Comparison of ENCODE assay signal across 9 mouse cellular contexts in the genomic region with DNA sequence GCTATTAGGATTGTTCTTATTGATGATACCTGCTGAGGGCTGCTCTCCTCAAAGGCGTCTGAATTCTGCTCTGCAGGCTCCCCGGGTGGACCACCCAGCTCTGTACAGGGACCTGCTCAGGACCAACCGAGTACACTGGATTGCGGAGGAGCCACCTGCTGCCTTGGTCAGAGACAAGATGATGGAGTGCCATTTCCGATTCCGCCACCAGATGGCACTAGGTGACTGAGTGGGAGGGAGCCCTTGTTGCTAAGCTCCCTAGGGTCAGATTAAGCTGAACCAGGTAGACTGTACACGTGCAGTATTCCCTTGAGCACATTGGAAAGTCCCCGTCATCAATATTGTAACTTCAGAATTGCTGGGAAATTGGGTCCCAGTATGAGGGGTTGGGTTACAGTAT. TPM values are rescaled to one million over a fixed set of nuclear protein-coding genes. Genes with fewer than 3 reads are reported as not detected.
DNase-seq lines count a peak whose midpoint lies in the region; ATAC-seq and TF ChIP-seq lines count a peak whose summit lies in the region.
"Had no signal": no experiment of that assay in that cellular context is flagged by ENCODE, and none has a peak within 500 bp of the region (broad histone marks: within the 10 kb centered on the region; RNA-seq: fewer than 3 reads in every experiment).

No protein-coding gene starts in this region.

- no peak overlapping the region for H3K4me3 ChIP-seq in cortical plate, adult 2 months (ENCODE audit: insufficient read depth, low read length)
- H3K4me3 ChIP-seq in kidney, postnatal 0 days (replicated peaks; ENCODE audit: low read depth, low read length) = no peak overlapping the region
- no peak overlapping the region for H3K4me3 ChIP-seq in liver, embryonic 15.5 days (replicated peaks)
- H3K4me3 ChIP-seq: embryonic facial prominence, embryonic 15.5 days had no signal

- peak; percentile 96 for TF ChIP-seq CTCF in cortical plate, adult 2 months (IDR thresholded peaks at IDR 0.05; ENCODE audit: extremely low read depth, insufficient read depth, low read length)
- TF ChIP-seq CTCF in kidney, postnatal 0 days (IDR thresholded peaks at IDR 0.05; ENCODE audit: low read depth) = peak; percentile 95

- peak; percentile 74 for DNase-seq in A20 (ENCODE audit: low read depth, low spot score)
- peak; percentile 53 to 56 for DNase-seq in gastrocnemius, postnatal 36 days
- peak; percentile 78 for DNase-seq in kidney, postnatal 0 days (ENCODE audit: low spot score)
- peak; percentile 83 for DNase-seq in ovary, postnatal 14 days (ENCODE audit: low spot score)
- peak; percentile 57 to 65 for DNase-seq in thymus, adult 18-20 months

- H3K36me3 ChIP-seq in kidney, postnatal 0 days (ENCODE audit: insufficient read depth, low read length) = peaks cover 67% of the 10 kb centered on the region
- peaks cover 67% of the 10 kb centered on the region for H3K36me3 ChIP-seq in liver, embryonic 15.5 days (replicated peaks)

- intact Hi-C loops in gastrocnemius, postnatal 36 days (cut with DNase I) = loop anchor here (1.0 to 5.0 kb wide), 2 partner anchors 142 to 236 kb away; no protein-coding TSS in a partner anchor

- peak; percentile 85 for ATAC-seq in activated CD4-positive, CD25-positive, alpha-beta regulatory T cell, adult 4 months
- ATAC-seq in kidney, postnatal 0 days (replicated peaks; ENCODE audit: low FRiP score, low read depth) = peak; percentile 43
- 0 out of 2 replicates have a peak, but pooled peaks have one; percentile 16 for ATAC-seq in liver, embryonic 15.5 days (ENCODE audit: insufficient read depth)

- no peak overlapping the region for H3K9ac ChIP-seq in kidney, postnatal 0 days (ENCODE audit: low read depth, low read length)
- H3K9ac ChIP-seq in liver, embryonic 15.5 days = no peak overlapping the region
- H3K9ac ChIP-seq: embryonic facial prominence, embryonic 15.5 days had no signal

- no peaks in the 10 kb centered on the region; the same call in 1 of the 2 replicates for H3K4me1 ChIP-seq in cortical plate, adult 2 months (ENCODE audit: control insufficient read depth, insufficient read depth, low read length)
- H3K4me1 ChIP-seq in kidney, postnatal 0 days (replicated peaks; ENCODE audit: insufficient read depth, low read length) = no peaks in the 10 kb centered on the region
- no peaks in the 10 kb centered on the region for H3K4me1 ChIP-seq in liver, embryonic 15.5 days (replicated peaks)
- H3K4me1 ChIP-seq: embryonic facial prominence, embryonic 15.5 days had no signal

- H3K4me2 ChIP-seq in kidney, postnatal 0 days (ENCODE audit: low read length) = no peak overlapping the region
- H3K4me2 ChIP-seq in liver, embryonic 15.5 days = no peak overlapping the region
- H3K4me2 ChIP-seq: embryonic facial prominence, embryonic 15.5 days had no signal

- no peak overlapping the region for H3K27ac ChIP-seq in cortical plate, adult 2 months (ENCODE audit: insufficient read depth, low read length)
- no peak overlapping the region for H3K27ac ChIP-seq in kidney, postnatal 0 days
- no peak overlapping the region for H3K27ac ChIP-seq in liver, embryonic 15.5 days (replicated peaks)
- H3K27ac ChIP-seq: embryonic facial prominence, embryonic 15.5 days had no signal

- no peaks in the 10 kb centered on the region for H3K27me3 ChIP-seq in kidney, postnatal 0 days (ENCODE audit: insufficient read depth, low read length)
- H3K27me3 ChIP-seq in liver, embryonic 15.5 days = no peaks in the 10 kb centered on the region
- H3K27me3 ChIP-seq: embryonic facial prominence, embryonic 15.5 days had no signal

- H3K9me3 ChIP-seq in kidney, postnatal 0 days (replicated peaks; ENCODE audit: low read length) = no peaks in the 10 kb centered on the region
- no peaks in the 10 kb centered on the region for H3K9me3 ChIP-seq in liver, embryonic 15.5 days (replicated peaks)
- H3K9me3 ChIP-seq: embryonic facial prominence, embryonic 15.5 days had no signal

- TF ChIP-seq POLR2A in cortical plate, adult 2 months (IDR thresholded peaks at IDR 0.05; ENCODE audit: extremely low read depth, insufficient read depth, low read length) = no peak

- 19% methylated on average over 8 of the region's 8 CpGs for WGBS in kidney, postnatal 0 days
- WGBS in liver, embryonic 15.5 days (ENCODE audit: insufficient replicate concordance) = 23% methylated on average over 8 of the region's 8 CpGs

RNA-seq across cellular contexts. Expression of a gene that starts 17.2 kb away (rescaled TPM):
- polyA plus RNA-seq in activated CD4-positive, CD25-positive, alpha-beta regulatory T cell, adult 4 months (2017; shearing (Covaris generic)) = 10 to 100 TPM; 25.4 to 26.8 TPM
- polyA plus RNA-seq in cortical plate, adult 2 months (2012; rRNA removed) = 51.1 and 58.5 TPM in 2 replicates
- total RNA-seq in gastrocnemius, postnatal 36 days (2021) = 10 to 100 TPM in 1 of 2 experiments, 1 to 10 TPM in 1; 9.1 to 12.1 TPM
- 37.1 and 40.9 TPM in 2 replicates for polyA plus RNA-seq in kidney, postnatal 0 days (2015; fragmentation: Nextera tagmentation; extraction: Ambion mirVana)
- 17.3 and 19.4 TPM in 2 replicates for polyA plus RNA-seq in liver, embryonic 15.5 days (2015; fragmentation: Nextera tagmentation; extraction: Ambion mirVana)

RNA-seq across cellular contexts. Expression of a gene that starts 36.7 kb away (rescaled TPM):
- polyA plus RNA-seq in activated CD4-positive, CD25-positive, alpha-beta regulatory T cell, adult 4 months (2017; shearing (Covaris generic)) = 1 to 10 TPM; 5.1 to 8.2 TPM
- polyA plus RNA-seq in cortical plate, adult 2 months (2012; rRNA removed) = 0.64 and 1.0 TPM in 2 replicates
- under 1 TPM; 0.27 to 0.28 TPM for total RNA-seq in gastrocnemius, postnatal 36 days (2021)
- polyA plus RNA-seq in kidney, postnatal 0 days (2015; fragmentation: Nextera tagmentation; extraction: Ambion mirVana) = 11.4 and 12.8 TPM in 2 replicates
- polyA plus RNA-seq in liver, embryonic 15.5 days (2015; fragmentation: Nextera tagmentation; extraction: Ambion mirVana) = 24.2 and 25.0 TPM in 2 replicates

Comparison
In these comparisons a context has a peak if more than half of its experiments do, and no peak if none do; other contexts are left out.
1. ATAC-seq: peak in every context shown above with its lines; median percentile 85 in activated CD4-positive, CD25-positive, alpha-beta regulatory T cell, adult 4 months; 43 in kidney, postnatal 0 days; 16 in liver, embryonic 15.5 days.